Mouse (Mus musculus): Measurements from ENCODE around the gene Chrna10. TPM values are rescaled to one million over a fixed set of nuclear protein-coding genes. Genes with fewer than 3 reads are reported as not detected.
A peak's percentile ranks its signal among the peaks of the same experiment; 100 is the strongest.

Chrna10 gene
- not detected in 2 replicates for polyA plus RNA-seq (2016; fragmentation: Nextera tagmentation; extraction: Ambion mirVana)

DNA sequence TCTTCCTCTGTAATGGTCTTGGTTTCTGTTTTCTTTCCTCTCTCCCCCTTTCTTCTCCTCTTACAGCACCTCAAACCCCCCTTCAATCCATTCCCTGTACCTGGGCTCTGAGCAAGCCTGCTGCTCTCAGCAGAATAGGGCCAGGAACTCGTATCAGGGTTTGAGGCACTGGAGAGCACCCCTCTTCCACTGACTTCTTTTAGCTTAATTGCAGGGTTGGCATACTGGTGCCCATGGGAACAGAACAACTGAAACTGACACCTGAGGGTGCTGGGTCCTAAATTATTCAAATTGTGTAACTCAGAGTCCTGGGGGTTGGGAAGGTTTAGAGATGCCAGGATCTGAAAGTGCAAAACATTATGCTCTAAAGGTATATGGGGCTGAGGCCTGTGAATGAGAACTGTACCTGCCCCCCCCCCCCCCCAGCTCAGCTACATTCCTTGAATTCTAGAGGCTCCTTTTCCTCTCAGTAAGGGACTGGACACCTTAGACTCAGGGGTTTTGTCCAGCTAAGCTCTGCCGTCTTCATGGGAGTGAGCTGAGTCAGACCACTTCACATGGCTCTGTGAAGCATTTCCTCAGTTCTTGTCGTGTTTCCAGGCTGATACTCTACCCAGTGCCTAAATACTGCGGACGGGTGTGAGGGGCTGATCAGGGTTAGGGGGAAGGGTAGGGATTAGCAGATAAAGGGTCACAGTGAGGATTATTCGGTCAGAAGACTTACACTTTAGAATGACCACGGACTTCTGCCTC is at the start of gene Chrna10:
TSS of gene Chrna10 (minus strand) at position 250 of the 753 bp plus-strand sequence.
- Histone ChIP-seq H3K4me3 (no peak within 1 kb of the TSS), H3K4me1 (no peaks in the 10 kb centered on the region), H3K36me3 (peaks cover 36% of the 10 kb centered on the region), H3K27ac (no peak within 1 kb of the TSS), H3K4me2 (replicated peaks) (no peak within 1 kb of the TSS), H3K9ac (no peak within 1 kb of the TSS), H3K27me3 (no peaks in the 10 kb centered on the region), H3K9me3 (replicated peaks) (no peaks in the 10 kb centered on the region)
- ATAC-seq (ENCODE audit: low FRiP score) = no peak
- 57% methylated on average over 7 of the region's 7 CpGs for WGBS

DNA sequence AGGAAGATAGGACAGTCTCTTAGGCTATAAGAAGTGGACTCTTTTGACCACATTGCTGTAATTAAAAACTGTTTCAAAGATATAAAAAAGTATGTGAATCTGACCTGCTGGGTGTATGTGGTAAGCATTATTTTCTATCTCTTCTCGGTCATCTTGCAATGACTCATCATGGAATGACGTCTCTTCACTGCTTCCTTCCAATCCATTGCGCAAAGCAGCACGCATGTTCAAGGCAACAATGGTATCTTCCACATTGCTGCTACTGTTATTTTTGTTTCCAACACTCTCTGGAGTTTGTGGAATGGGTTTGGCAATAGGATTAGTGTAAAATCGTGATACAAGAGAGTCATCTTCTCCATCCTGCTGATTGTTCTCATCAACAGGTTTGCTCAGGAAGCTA is 37.1 kb upstream of the Chrna10 start:
- Histone ChIP-seq H3K27me3 (no peaks in the 10 kb centered on the region), H3K4me3 (no peak overlapping the region), H3K9ac (no peak overlapping the region), H3K4me2 (replicated peaks) (no peak overlapping the region), H3K36me3 (peaks cover 49% of the 10 kb centered on the region), H3K9me3 (replicated peaks) (no peaks in the 10 kb centered on the region), H3K27ac (no peak overlapping the region), H3K4me1 (no peaks in the 10 kb centered on the region)
- no peak for ATAC-seq (ENCODE audit: low FRiP score)
- 97% methylated on average over 5 of the region's 5 CpGs for WGBS

DNA sequence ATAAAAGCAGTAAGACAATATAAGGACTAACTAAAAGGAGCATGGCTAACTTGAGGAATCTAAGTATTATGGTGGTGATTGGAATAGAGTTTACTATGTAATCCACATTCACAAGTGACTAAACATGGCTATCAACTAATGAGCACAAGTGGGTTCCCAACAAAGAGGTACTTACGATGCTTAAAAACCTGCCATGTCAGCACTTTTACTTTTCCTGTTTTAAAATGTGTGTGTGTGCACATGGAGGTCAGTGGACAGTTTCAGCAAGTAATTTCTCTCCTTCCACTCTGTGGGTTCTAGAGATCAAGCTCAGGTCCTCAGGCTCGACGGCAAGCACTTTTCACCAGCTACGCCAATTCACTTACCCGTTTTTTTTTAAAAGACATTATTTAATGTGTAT is 21.3 kb upstream of the Chrna10 start:
- WGBS = over 99% methylated on average over 5 of the region's 5 CpGs
- Histone ChIP-seq H3K4me1 (no peaks in the 10 kb centered on the region), H3K27me3 (no peaks in the 10 kb centered on the region), H3K4me2 (replicated peaks) (no peak overlapping the region), H3K9me3 (replicated peaks) (no peaks in the 10 kb centered on the region), H3K9ac (no peak overlapping the region), H3K36me3 (peaks cover 68% of the 10 kb centered on the region), H3K27ac (no peak overlapping the region), H3K4me3 (no peak overlapping the region)
- ATAC-seq (ENCODE audit: low FRiP score) = no peak

DNA sequence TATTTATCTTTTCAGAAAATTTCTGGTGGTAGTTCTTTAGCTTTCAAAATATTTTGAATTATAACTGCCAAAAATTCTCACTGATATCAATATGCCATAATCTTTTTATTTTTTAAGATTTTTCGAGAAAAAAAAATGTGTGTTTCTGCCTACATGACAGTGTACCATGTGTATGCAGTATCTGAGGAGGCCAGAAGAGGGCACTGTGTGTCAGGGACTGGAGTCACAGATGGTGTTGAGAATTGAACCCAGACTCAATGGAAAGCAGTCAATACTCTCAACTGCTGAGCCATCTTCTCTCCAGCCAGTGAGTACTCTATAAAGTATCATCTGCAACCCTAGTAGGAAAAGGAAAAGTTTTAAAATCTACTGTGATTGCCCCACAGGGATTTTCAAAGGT is 20.8 kb upstream of the Chrna10 start:
- peaks cover 73% of the 10 kb centered on the region for H3K36me3 ChIP-seq
- no peak for ATAC-seq (ENCODE audit: low FRiP score)
- H3K9ac ChIP-seq = no peak overlapping the region
- H3K27ac ChIP-seq = no peak overlapping the region
- no peaks in the 10 kb centered on the region for H3K27me3 ChIP-seq
- H3K4me1 ChIP-seq = no peaks in the 10 kb centered on the region
- no peaks in the 10 kb centered on the region for H3K9me3 ChIP-seq (replicated peaks)
- H3K4me3 ChIP-seq = no peak overlapping the region
- WGBS = 91% methylated on average over 1 of the region's 1 CpGs
- no peak overlapping the region for H3K4me2 ChIP-seq (replicated peaks)

DNA sequence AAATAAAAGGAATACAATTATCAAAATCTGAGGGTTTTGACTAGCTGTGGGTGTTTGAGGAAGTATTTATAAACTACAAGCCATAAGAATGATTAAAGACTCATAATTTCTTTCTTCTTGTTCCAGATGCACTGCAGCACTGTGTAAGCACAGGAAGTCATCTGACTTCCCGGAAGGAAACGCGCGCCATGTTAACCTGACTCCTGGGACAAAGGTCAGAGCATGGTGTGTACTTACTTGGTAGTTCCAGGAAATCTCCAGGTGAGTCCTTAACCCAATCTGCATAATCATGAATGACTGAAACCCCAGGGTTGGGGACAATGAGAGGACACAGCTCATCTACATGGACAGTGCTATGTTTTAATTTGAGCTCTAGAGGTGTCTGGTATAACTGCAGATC is 15.8 kb upstream of the Chrna10 start:
- 93% methylated on average over 4 of the region's 4 CpGs for WGBS

DNA sequence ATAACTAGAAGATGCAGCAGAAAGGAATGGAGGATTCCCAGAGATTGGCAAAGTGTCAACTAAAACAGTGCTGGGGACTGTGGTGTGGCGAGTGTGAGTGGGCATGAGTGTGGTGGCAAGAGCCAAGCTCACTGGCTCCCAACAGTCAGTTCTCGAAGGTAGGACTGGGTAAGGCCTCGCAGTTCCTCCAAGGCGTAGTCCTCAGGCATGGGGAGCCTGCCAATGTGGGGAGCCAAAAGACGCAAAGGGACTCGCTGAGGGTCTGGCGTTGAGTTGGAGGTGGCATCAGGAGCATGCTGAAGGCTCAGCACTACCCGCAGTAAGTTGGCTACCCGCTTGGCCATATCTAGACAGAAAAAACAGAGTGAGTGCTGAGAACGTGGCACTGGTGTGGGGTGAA is 3.7 kb upstream of the Chrna10 start:
- H3K27ac ChIP-seq = no peak overlapping the region
- H3K9ac ChIP-seq = no peak overlapping the region
- no peak for ATAC-seq (ENCODE audit: low FRiP score)
- H3K36me3 ChIP-seq = peaks cover 72% of the 10 kb centered on the region
- H3K9me3 ChIP-seq (replicated peaks) = no peaks in the 10 kb centered on the region
- H3K4me3 ChIP-seq = no peak overlapping the region
- no peak overlapping the region for H3K4me2 ChIP-seq (replicated peaks)
- H3K27me3 ChIP-seq = no peaks in the 10 kb centered on the region
- 95% methylated on average over 10 of the region's 10 CpGs for WGBS
- H3K4me1 ChIP-seq = no peaks in the 10 kb centered on the region

More for the DNA sequence above, 15.8 kb upstream of the Chrna10 start:
- Histone ChIP-seq H3K27me3 (no peaks in the 10 kb centered on the region), H3K4me1 (no peaks in the 10 kb centered on the region), H3K4me3 (no peak overlapping the region), H3K9ac (no peak overlapping the region), H3K36me3 (peaks cover 68% of the 10 kb centered on the region), H3K4me2 (replicated peaks) (no peak overlapping the region), H3K9me3 (replicated peaks) (no peaks in the 10 kb centered on the region), H3K27ac (no peak overlapping the region)
- no peak for ATAC-seq (ENCODE audit: low FRiP score)

DNA sequence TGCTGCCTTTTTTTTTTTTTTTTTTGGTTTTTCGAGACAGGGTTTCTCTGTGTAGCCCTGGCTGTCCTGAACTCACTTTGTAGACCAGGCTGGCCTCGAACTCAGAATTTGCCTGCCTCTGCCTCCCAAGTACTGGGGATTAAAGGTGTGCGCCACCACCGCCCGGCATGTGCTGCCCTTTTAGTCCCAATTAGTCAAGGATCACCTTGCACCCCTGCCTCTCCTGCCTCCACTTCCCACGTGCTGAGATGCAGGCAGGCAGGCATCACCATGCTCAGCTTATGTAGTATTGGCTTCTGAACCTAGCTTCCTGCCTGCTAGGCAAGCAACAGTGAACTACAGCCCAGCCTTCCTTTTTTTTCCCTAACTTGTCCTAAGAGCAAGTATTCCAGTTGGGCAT is 754 bp upstream of the Chrna10 start:
- H3K4me2 ChIP-seq (replicated peaks) = no peak overlapping the region
- no peaks in the 10 kb centered on the region for H3K9me3 ChIP-seq (replicated peaks)
- H3K36me3 ChIP-seq = peaks cover 43% of the 10 kb centered on the region
- ATAC-seq (ENCODE audit: low FRiP score) = no peak
- H3K9ac ChIP-seq = no peak overlapping the region
- 80% methylated on average over 6 of the region's 6 CpGs for WGBS
- H3K4me3 ChIP-seq = no peak overlapping the region
- no peak overlapping the region for H3K27ac ChIP-seq
- H3K27me3 ChIP-seq = no peaks in the 10 kb centered on the region
- H3K4me1 ChIP-seq = no peaks in the 10 kb centered on the region

DNA sequence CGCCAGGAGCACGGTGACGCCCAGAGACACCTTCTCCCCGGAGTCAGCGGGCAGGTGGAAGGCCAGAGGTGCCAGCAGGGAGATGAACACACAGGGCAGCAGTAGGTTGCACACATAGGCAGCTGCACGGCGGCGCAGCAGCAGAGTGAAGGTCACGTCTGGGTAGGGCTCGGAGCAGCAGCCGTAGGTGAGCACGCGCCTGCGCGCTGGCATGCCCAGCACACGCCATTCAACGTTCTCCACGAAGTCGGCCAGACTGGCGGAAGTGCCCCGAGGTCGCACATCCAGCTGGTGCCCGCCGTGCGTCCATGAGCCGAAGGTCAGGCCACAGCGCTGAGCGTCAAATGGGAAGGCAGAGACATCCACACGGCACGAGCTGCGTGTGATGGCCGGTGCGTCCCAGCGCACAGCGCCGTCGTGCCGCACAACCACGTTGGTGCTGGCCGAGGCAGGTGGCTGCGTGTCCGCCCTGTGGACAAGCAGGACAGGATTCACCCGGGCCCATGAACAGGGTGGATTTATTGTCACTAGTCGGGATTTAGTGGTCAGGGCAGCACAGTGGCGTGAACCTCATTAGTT is 3.4 kb downstream of the Chrna10 start:
- 0 out of 2 replicates have a peak, but pooled peaks have one; percentile 13 for ATAC-seq (ENCODE audit: low FRiP score)
- H3K36me3 ChIP-seq = peaks cover 2% of the 10 kb centered on the region; the same call in 1 of the 2 replicates
- no peak overlapping the region for H3K27ac ChIP-seq
- no peak overlapping the region for H3K4me3 ChIP-seq
- H3K4me1 ChIP-seq = no peaks in the 10 kb centered on the region
- no peaks in the 10 kb centered on the region for H3K9me3 ChIP-seq (replicated peaks)
- no peak overlapping the region for H3K4me2 ChIP-seq (replicated peaks)
- 83% methylated on average over 45 of the region's 45 CpGs for WGBS
- H3K27me3 ChIP-seq = no peaks in the 10 kb centered on the region
- H3K9ac ChIP-seq = no peak overlapping the region

DNA sequence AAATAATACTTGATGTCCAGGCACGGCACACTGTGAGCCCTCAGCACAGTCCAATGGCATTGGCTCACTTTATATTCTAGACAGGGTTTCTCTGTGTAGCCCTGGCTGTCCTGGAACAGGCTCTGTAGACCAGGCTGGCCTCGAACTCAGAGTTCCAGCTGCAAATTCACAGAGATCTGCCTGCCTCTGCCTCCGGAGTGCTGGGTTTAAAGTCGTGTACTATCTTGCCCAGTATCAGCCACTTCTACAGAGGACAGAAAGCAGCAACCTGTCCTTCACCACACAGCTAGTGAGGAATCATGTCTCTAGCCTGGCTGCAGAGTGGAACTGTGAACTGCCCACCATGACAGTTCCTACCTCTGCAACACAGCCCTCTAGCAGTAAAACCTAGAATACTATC is 6.9 kb downstream of the Chrna10 start:
- Histone ChIP-seq H3K9ac (no peak overlapping the region), H3K27me3 (peaks cover 4% of the 10 kb centered on the region; the same call in 1 of the 2 replicates), H3K4me1 (peaks cover 5% of the 10 kb centered on the region), H3K4me2 (replicated peaks) (no peak overlapping the region), H3K36me3 (no peaks in the 10 kb centered on the region), H3K27ac (no peak overlapping the region), H3K9me3 (replicated peaks) (no peaks in the 10 kb centered on the region), H3K4me3 (no peak overlapping the region)
- ATAC-seq (ENCODE audit: low FRiP score) = no peak
- 86% methylated on average over 4 of the region's 4 CpGs for WGBS

DNA sequence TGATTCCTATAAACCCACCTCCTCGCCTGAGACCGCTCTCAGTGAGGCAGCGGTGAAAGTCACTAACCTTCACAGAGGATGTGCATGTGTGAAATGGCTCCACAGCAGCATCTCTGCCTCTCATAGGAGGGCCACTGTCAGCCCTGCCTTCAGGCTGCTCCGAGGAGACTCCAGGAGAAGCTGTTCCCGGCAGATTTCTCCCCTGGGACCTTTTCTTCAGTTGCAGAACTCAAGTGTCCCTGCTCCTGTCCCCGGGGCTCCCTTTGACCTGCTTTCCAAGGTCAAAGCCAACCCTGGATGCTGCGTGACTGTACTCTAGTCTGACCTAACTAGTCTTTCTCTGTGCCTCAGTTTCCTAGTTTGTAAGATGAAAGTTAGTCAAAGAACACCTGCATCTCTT is 7.5 kb downstream of the Chrna10 start, which contains the start of gene Art5:
TSS of gene Art5 (minus strand) at position 319 of the 400 bp plus-strand sequence.
- H3K4me2 ChIP-seq (replicated peaks) = no peak within 1 kb of the TSS
- no peak within 1 kb of the TSS for H3K9ac ChIP-seq
- 81% methylated on average over 7 of the region's 7 CpGs for WGBS
- H3K4me1 ChIP-seq = peaks cover 5% of the 10 kb centered on the region
- peaks cover 4% of the 10 kb centered on the region; the same call in 1 of the 2 replicates for H3K27me3 ChIP-seq
- no peak within 1 kb of the TSS for H3K27ac ChIP-seq
- H3K4me3 ChIP-seq = no peak within 1 kb of the TSS
- no peaks in the 10 kb centered on the region for H3K9me3 ChIP-seq (replicated peaks)
- ATAC-seq (ENCODE audit: low FRiP score) = no peak
- H3K36me3 ChIP-seq = no peaks in the 10 kb centered on the region

DNA sequence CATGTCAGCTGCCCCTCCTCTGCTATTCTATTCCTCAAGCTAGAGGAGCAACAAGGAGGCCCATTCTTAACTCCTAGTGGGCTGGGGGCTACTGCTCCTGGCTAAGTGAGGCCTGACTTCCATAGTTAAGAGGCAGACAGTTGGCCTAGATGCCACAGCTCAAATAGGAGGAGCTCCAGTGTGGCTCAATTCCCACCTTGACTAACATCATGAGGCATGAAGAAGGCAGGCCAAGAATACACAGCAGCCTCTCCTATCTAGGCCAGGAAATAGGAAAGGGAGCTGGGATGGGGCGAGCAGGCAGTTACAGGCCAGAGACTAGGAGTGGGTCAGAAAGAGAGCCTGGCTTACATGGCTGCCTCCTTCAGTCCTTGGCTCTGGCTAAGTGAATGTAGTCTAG is 8.4 kb downstream of the Chrna10 start:
- Histone ChIP-seq H3K4me3 (no peak overlapping the region), H3K9me3 (replicated peaks) (no peaks in the 10 kb centered on the region), H3K36me3 (no peaks in the 10 kb centered on the region), H3K4me2 (replicated peaks) (no peak overlapping the region), H3K27ac (no peak overlapping the region), H3K4me1 (peaks cover 5% of the 10 kb centered on the region), H3K27me3 (peaks cover 4% of the 10 kb centered on the region; the same call in 1 of the 2 replicates), H3K9ac (no peak overlapping the region)
- WGBS = 85% methylated on average over 1 of the region's 1 CpGs
- ATAC-seq (ENCODE audit: low FRiP score) = no peak

DNA sequence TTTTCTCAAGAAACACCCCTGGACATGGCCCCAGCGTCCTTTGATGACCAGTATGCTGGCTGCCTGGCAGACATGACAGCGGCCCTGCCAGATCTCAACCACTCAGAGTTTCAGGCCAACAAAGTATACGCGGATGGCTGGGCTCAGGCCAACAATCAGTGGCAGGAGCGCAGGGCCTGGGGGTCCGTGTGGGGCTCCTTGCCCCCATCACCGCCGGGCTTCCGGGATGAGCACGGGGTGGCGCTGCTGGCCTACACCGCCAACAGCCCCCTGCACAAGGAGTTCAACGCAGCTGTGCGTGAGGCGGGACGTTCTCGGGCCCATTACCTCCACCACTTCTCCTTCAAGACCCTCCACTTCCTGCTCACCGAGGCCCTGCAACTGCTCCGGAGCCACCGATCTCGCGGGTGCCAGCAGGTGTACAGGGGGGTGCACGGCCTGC is 9.9 kb downstream of the Chrna10 start:
- Histone ChIP-seq H3K4me2 (replicated peaks) (peak overlapping the region; percentile 53), H3K4me1 (peaks cover 13% of the 10 kb centered on the region), H3K9ac (peak overlapping the region; percentile 23; the same call in 1 of the 2 replicates), H3K27me3 (peaks cover 4% of the 10 kb centered on the region; the same call in 1 of the 2 replicates), H3K36me3 (no peaks in the 10 kb centered on the region), H3K9me3 (replicated peaks) (no peaks in the 10 kb centered on the region), H3K4me3 (peak overlapping the region; percentile 24), H3K27ac (no peak overlapping the region)
- 21% methylated on average over 23 of the region's 23 CpGs for WGBS
- peak; percentile 41 for ATAC-seq (ENCODE audit: low FRiP score)
